Mouse (Mus musculus) bone marrow macrophage, adult 2 months (primary cell): ENCODE measurements around the gene Gm20388.

Source experiments
- CTCF ChIP-seq: IDR thresholded peaks from 2 replicates; pipeline ENCODE4 v1.5.1; 2012; ENCODE audit warnings: low read depth, mild to moderate bottlenecking, low read length, moderate library complexity
- POLR2A ChIP-seq: IDR thresholded peaks from 2 replicates; pipeline ENCODE4 v1.6.1; 2012; ENCODE audit warnings: mild to moderate bottlenecking, low read depth, low read length, borderline replicate concordance

DNA sequence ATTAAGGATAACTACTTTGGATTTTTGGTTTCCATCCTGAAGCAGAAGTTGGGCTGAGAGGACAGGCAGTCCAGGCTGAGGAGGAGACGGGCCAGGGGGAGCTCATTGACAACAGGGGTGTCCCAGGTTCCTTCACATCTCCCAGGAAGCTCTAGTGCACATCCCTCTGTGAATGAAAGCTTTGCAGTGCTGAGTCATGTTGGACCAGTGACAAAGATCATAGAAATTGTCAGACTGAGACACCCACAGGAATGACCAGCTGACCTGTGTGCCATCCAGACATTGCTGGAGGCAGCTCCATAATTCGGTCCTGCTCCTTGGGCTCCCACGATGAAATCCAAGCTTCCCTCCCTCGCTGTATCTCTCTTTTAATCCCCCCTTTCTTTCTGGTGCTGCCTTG is 2261.2 kb downstream of the Gm20388 start:
- TF ChIP-seq CTCF (no peak), POLR2A (no peak)
